Mouse (Mus musculus) embryonic facial prominence, embryonic 13.5 days (tissue): ENCODE measurements around the gene Mrtfa. TPM values are rescaled to one million over a fixed set of nuclear protein-coding genes. Genes with fewer than 3 reads are reported as not detected.

Experiments used
- ATAC-seq: fragments of 200-750 bp; cut with Nextera tagmentation; 2 replicates; pipeline ENCODE4 v1.8.0; 2017; ENCODE audit warnings: low read depth; ENCODE audit not compliant: insufficient number of reproducible peaks, insufficient read depth, low FRiP score, low TSS enrichment
- H3K27ac ChIP-seq: fragments of 300-500 bp; sonication (generic); 2 replicates; pipeline ENCODE4 v1.5.1; 2015; ENCODE audit warnings: moderate library complexity, mild to moderate bottlenecking, inconsistent platforms
- H3K27me3 ChIP-seq: fragments of 300-500 bp; sonication (generic); 2 replicates; pipeline ENCODE4 v1.6.1; 2015; ENCODE audit warnings: mild to moderate bottlenecking, inconsistent platforms
- H3K36me3 ChIP-seq: fragments of 300-500 bp; sonication (generic); 2 replicates; pipeline ENCODE4 v1.6.1; 2015; ENCODE audit warnings: mild to moderate bottlenecking, inconsistent platforms
- H3K4me1 ChIP-seq: fragments of 300-500 bp; sonication (generic); 2 replicates; pipeline ENCODE4 v1.6.1; 2015; ENCODE audit warnings: inconsistent platforms
- H3K4me2 ChIP-seq: fragments of 300-500 bp; sonication (generic); 2 replicates; pipeline ENCODE4 v1.6.1; 2015; ENCODE audit warnings: moderate library complexity, mild to moderate bottlenecking, inconsistent platforms
- H3K4me3 ChIP-seq: fragments of 300-500 bp; sonication (generic); 2 replicates; pipeline ENCODE4 v1.5.1; 2015; ENCODE audit warnings: mild to moderate bottlenecking, inconsistent platforms
- H3K9ac ChIP-seq: fragments of 300-500 bp; sonication (generic); 2 replicates; pipeline ENCODE4 v1.6.1; 2015; ENCODE audit warnings: mild to moderate bottlenecking, inconsistent platforms
- H3K9me3 ChIP-seq: fragments of 300-500 bp; sonication (generic); 2 replicates; pipeline ENCODE4 v1.6.1; 2016; ENCODE audit warnings: inconsistent platforms
- whole genome bisulfite sequencing: fragments of 180-500 bp; shearing (Covaris S2); methylation state at CpG from one replicate; pipeline ENCODE4 v1.1.7; 2015; ENCODE audit warnings: mixed read lengths; 5-methylcytosine and 5-hydroxymethylcytosine counted together
- polyA plus RNA-seq: library from polyadenylated mRNA; unstranded; fragments of >200 nt; fragmentation: Nextera tagmentation; extraction: Ambion mirVana; gene quantifications from 2 replicates; pipeline ENCODE4 v1.2.1, GENCODE M21; 2015

The Mrtfa gene
- polyA plus RNA-seq, 1 experiment from 2014 or later, result 26.5 TPM

- no peak for ATAC-seq
- 72% methylated on average over 6 of the region's 6 CpGs for WGBS
- H3K4me3 ChIP-seq, result no peak overlapping the region
These were observed 92.7 kb downstream of the Mrtfa start for GRCm38 (mm10) chr15:81097896-81098295.

GRCm38 (mm10) chr15:81097456-81097855, 93.1 kb downstream of the Mrtfa start:
- Histone ChIP-seq H3K4me1 (peaks cover 12% of the 10 kb centered on the region), H3K36me3 (no peaks in the 10 kb centered on the region), H3K9me3 (no peaks in the 10 kb centered on the region), H3K27ac (no peak overlapping the region), H3K4me3 (no peak overlapping the region), H3K9ac (no peak overlapping the region), H3K4me2 (no peak overlapping the region), H3K27me3 (no peaks in the 10 kb centered on the region)
- ATAC-seq, result no peak
- 35% methylated on average over 4 of the region's 4 CpGs for WGBS

More at GRCm38 (mm10) chr15:81097896-81098295, 92.7 kb downstream of the Mrtfa start:
- H3K27ac ChIP-seq, result no peak overlapping the region
- H3K4me2 ChIP-seq, result no peak overlapping the region
- no peaks in the 10 kb centered on the region for H3K36me3 ChIP-seq
- H3K27me3 ChIP-seq, result no peaks in the 10 kb centered on the region
- H3K4me1 ChIP-seq, result peaks cover 16% of the 10 kb centered on the region
- no peaks in the 10 kb centered on the region for H3K9me3 ChIP-seq
- H3K9ac ChIP-seq, result no peak overlapping the region

GRCm38 (mm10) chr15:81096329-81097055, 94.1 kb downstream of the Mrtfa start:
- Histone ChIP-seq H3K4me2 (no peak overlapping the region), H3K4me1 (peaks cover 17% of the 10 kb centered on the region), H3K9me3 (no peaks in the 10 kb centered on the region), H3K27ac (no peak overlapping the region), H3K4me3 (no peak overlapping the region), H3K36me3 (no peaks in the 10 kb centered on the region), H3K27me3 (no peaks in the 10 kb centered on the region), H3K9ac (no peak overlapping the region)
- 84% methylated on average over 7 of the region's 7 CpGs for WGBS
- ATAC-seq, result no peak

GRCm38 (mm10) chr15:81093032-81093431, 97.5 kb downstream of the Mrtfa start:
- Histone ChIP-seq H3K4me3 (no peak overlapping the region), H3K9me3 (no peaks in the 10 kb centered on the region), H3K27ac (no peak overlapping the region), H3K4me1 (peaks cover 28% of the 10 kb centered on the region), H3K27me3 (no peaks in the 10 kb centered on the region), H3K4me2 (no peak overlapping the region), H3K36me3 (no peaks in the 10 kb centered on the region), H3K9ac (no peak overlapping the region)
- ATAC-seq, result no peak
- WGBS, result 94% methylated on average over 4 of the region's 4 CpGs

GRCm38 (mm10) chr15:81091718-81092117, 98.8 kb downstream of the Mrtfa start:
- no peak overlapping the region for H3K9ac ChIP-seq
- no peak overlapping the region; the same call in 1 of the 2 replicates for H3K27ac ChIP-seq
- no peak overlapping the region for H3K4me3 ChIP-seq
- 68% methylated on average over 9 of the region's 9 CpGs for WGBS
- no peaks in the 10 kb centered on the region for H3K36me3 ChIP-seq
- H3K4me2 ChIP-seq, result no peak overlapping the region
- no peak for ATAC-seq
- H3K4me1 ChIP-seq, result peaks cover 32% of the 10 kb centered on the region
- H3K27me3 ChIP-seq, result no peaks in the 10 kb centered on the region
- H3K9me3 ChIP-seq, result no peaks in the 10 kb centered on the region

GRCm38 (mm10) chr15:81087529-81087928, 103.0 kb downstream of the Mrtfa start:
- 57% methylated on average over 7 of the region's 7 CpGs for WGBS
- Histone ChIP-seq H3K9me3 (no peaks in the 10 kb centered on the region), H3K9ac (no peak overlapping the region), H3K4me3 (no peak overlapping the region), H3K4me2 (no peak overlapping the region), H3K27ac (peak overlapping the region; percentile 57; the same call in 1 of the 2 replicates), H3K36me3 (no peaks in the 10 kb centered on the region), H3K4me1 (peaks cover 52% of the 10 kb centered on the region), H3K27me3 (no peaks in the 10 kb centered on the region)
- no peak for ATAC-seq

GRCm38 (mm10) chr15:81086644-81087480, 103.7 kb downstream of the Mrtfa start:
- Histone ChIP-seq H3K9me3 (no peaks in the 10 kb centered on the region), H3K4me1 (peaks cover 49% of the 10 kb centered on the region), H3K4me3 (no peak overlapping the region), H3K36me3 (no peaks in the 10 kb centered on the region), H3K4me2 (no peak overlapping the region), H3K27ac (peak overlapping the region; percentile 11; the same call in 1 of the 2 replicates), H3K9ac (no peak overlapping the region), H3K27me3 (no peaks in the 10 kb centered on the region)
- no peak for ATAC-seq
- WGBS, result 82% methylated on average over 8 of the region's 8 CpGs

GRCm38 (mm10) chr15:81083826-81084225, 106.7 kb downstream of the Mrtfa start:
- no peak for ATAC-seq
- peaks cover 40% of the 10 kb centered on the region for H3K4me1 ChIP-seq
- H3K27ac ChIP-seq, result peak overlapping the region; percentile 84
- H3K9ac ChIP-seq, result no peak overlapping the region
- peak overlapping the region; percentile 28; the same call in 1 of the 2 replicates for H3K4me2 ChIP-seq
- no peaks in the 10 kb centered on the region for H3K9me3 ChIP-seq
- H3K4me3 ChIP-seq, result no peak overlapping the region
- no peaks in the 10 kb centered on the region for H3K27me3 ChIP-seq
- 48% methylated on average over 9 of the region's 9 CpGs for WGBS
- no peaks in the 10 kb centered on the region for H3K36me3 ChIP-seq

- Histone ChIP-seq H3K27me3 (no peaks in the 10 kb centered on the region), H3K4me1 (peaks cover 40% of the 10 kb centered on the region), H3K36me3 (no peaks in the 10 kb centered on the region), H3K9me3 (no peaks in the 10 kb centered on the region), H3K9ac (no peak overlapping the region), H3K4me3 (no peak overlapping the region), H3K4me2 (no peak overlapping the region), H3K27ac (peak overlapping the region; percentile 84)
- no peak for ATAC-seq
- WGBS, result 24% methylated on average over 4 of the region's 4 CpGs
These were observed 107.3 kb downstream of the Mrtfa start for GRCm38 (mm10) chr15:81083281-81083680.

GRCm38 (mm10) chr15:81081216-81081615, 109.3 kb downstream of the Mrtfa start:
- WGBS, result 38% methylated on average over 4 of the region's 4 CpGs

GRCm38 (mm10) chr15:81080405-81080804, 110.2 kb downstream of the Mrtfa start:
- Histone ChIP-seq H3K9ac (no peak overlapping the region), H3K4me3 (no peak overlapping the region), H3K27me3 (no peaks in the 10 kb centered on the region), H3K4me1 (peaks cover 19% of the 10 kb centered on the region), H3K27ac (no peak overlapping the region), H3K36me3 (peaks cover 5% of the 10 kb centered on the region), H3K4me2 (no peak overlapping the region), H3K9me3 (no peaks in the 10 kb centered on the region)
- 94% methylated on average over 9 of the region's 9 CpGs for WGBS
- ATAC-seq, result no peak

More at GRCm38 (mm10) chr15:81081216-81081615, 109.3 kb downstream of the Mrtfa start:
- no peaks in the 10 kb centered on the region for H3K36me3 ChIP-seq
- H3K9ac ChIP-seq, result no peak overlapping the region
- no peak overlapping the region for H3K27ac ChIP-seq
- H3K9me3 ChIP-seq, result no peaks in the 10 kb centered on the region
- ATAC-seq, result no peak
- H3K4me1 ChIP-seq, result peaks cover 24% of the 10 kb centered on the region
- no peak overlapping the region for H3K4me2 ChIP-seq
- no peak overlapping the region for H3K4me3 ChIP-seq
- H3K27me3 ChIP-seq, result no peaks in the 10 kb centered on the region
